Mouse (Mus musculus): ENCODE results near the gene Zdhhc20. TPM values are rescaled to one million over a fixed set of nuclear protein-coding genes. Genes with fewer than 3 reads are reported as not detected.
"Not testable (repeated sequence)": the region's sequence is repeated elsewhere in the genome, so short reads cannot be mapped to it uniquely, and the experiment has no call there.

The Zdhhc20 gene
- total and polyA plus RNA-seq, 3 experiments, result 1.0 to 20.5 (median 19.7) TPM

- no peak for ATAC-seq (ENCODE audit: extremely low read depth, insufficient number of reproducible peaks, low FRiP score, poor library complexity, severe bottlenecking)
- Histone ChIP-seq H3K36me3 (replicated peaks) (no peaks in the 10 kb centered on the region), H3K4me1 (ENCODE audit: insufficient read depth, low read depth, low read length) (peaks cover 24% of the 10 kb centered on the region), H3K27me3 (ENCODE audit: insufficient read depth, low read length) (no peaks in the 10 kb centered on the region; the same call in 1 of the 2 replicates), H3K4me3 (ENCODE audit: low read depth, low read length) (no peak overlapping the region), H3K9me3 (replicated peaks) (no peaks in the 10 kb centered on the region)
- DNase-seq (ENCODE audit: low spot score), result no peak
- no peak for TF ChIP-seq GATA2 (IDR thresholded peaks at IDR 0.05; ENCODE audit: borderline replicate concordance, low read depth, low read length)
- TF ChIP-seq TAL1 (conservative IDR thresholded peaks at IDR 0.05; ENCODE audit: low read depth, low read length), result no peak
- TF ChIP-seq GATA1 (IDR thresholded peaks at IDR 0.05; ENCODE audit: borderline replicate concordance, low read length), result no peak
- TF ChIP-seq CTCF (IDR thresholded peaks at IDR 0.05; ENCODE audit: low read depth, low read length), result no peak
- TF ChIP-seq POLR2AphosphoS5 (IDR thresholded peaks at IDR 0.05; ENCODE audit: insufficient replicate concordance, low read depth, low read length), result no peak
Measured at GRCm38 (mm10) chr14:57911316-57911715, 21.2 kb upstream of the Zdhhc20 start.

- H3K4me1 ChIP-seq (ENCODE audit: insufficient read depth, low read depth, low read length), result peaks cover 24% of the 10 kb centered on the region
- no peaks in the 10 kb centered on the region; the same call in 1 of the 2 replicates for H3K27me3 ChIP-seq (ENCODE audit: insufficient read depth, low read length)
- no peaks in the 10 kb centered on the region for H3K36me3 ChIP-seq (replicated peaks)
- TF ChIP-seq CTCF (IDR thresholded peaks at IDR 0.05; ENCODE audit: low read depth, low read length) (no peak), TAL1 (conservative IDR thresholded peaks at IDR 0.05; ENCODE audit: low read depth, low read length) (no peak), GATA2 (IDR thresholded peaks at IDR 0.05; ENCODE audit: borderline replicate concordance, low read depth, low read length) (no peak), POLR2AphosphoS5 (IDR thresholded peaks at IDR 0.05; ENCODE audit: insufficient replicate concordance, low read depth, low read length) (no peak), GATA1 (IDR thresholded peaks at IDR 0.05; ENCODE audit: borderline replicate concordance, low read length) (no peak)
- ATAC-seq (ENCODE audit: extremely low read depth, insufficient number of reproducible peaks, low FRiP score, poor library complexity, severe bottlenecking), result peak; percentile 96
- H3K9me3 ChIP-seq (replicated peaks), result no peaks in the 10 kb centered on the region
- DNase-seq (ENCODE audit: low spot score), result peak; percentile 60
- peak overlapping the region; percentile 55; the same call in 1 of the 2 replicates for H3K4me3 ChIP-seq (ENCODE audit: low read depth, low read length)
Measured at GRCm38 (mm10) chr14:57910501-57911068, 20.5 kb upstream of the Zdhhc20 start.

GRCm38 (mm10) chr14:57909297-57909696 lies 19.2 kb upstream of the Zdhhc20 start:
- no peak for TF ChIP-seq GATA2 (IDR thresholded peaks at IDR 0.05; ENCODE audit: borderline replicate concordance, low read depth, low read length)
- TF ChIP-seq POLR2AphosphoS5 (IDR thresholded peaks at IDR 0.05; ENCODE audit: insufficient replicate concordance, low read depth, low read length), result no peak
- TF ChIP-seq TAL1 (conservative IDR thresholded peaks at IDR 0.05; ENCODE audit: low read depth, low read length), result no peak
- no peak for TF ChIP-seq GATA1 (IDR thresholded peaks at IDR 0.05; ENCODE audit: borderline replicate concordance, low read length)
- TF ChIP-seq CTCF (IDR thresholded peaks at IDR 0.05; ENCODE audit: low read depth, low read length), result no peak
- H3K27me3 ChIP-seq (ENCODE audit: insufficient read depth, low read length), result no peaks in the 10 kb centered on the region; the same call in 1 of the 2 replicates
- no peaks in the 10 kb centered on the region for H3K36me3 ChIP-seq (replicated peaks)
- peaks cover 24% of the 10 kb centered on the region for H3K4me1 ChIP-seq (ENCODE audit: insufficient read depth, low read depth, low read length)
- DNase-seq (ENCODE audit: low spot score) (no peak), ATAC-seq (ENCODE audit: extremely low read depth, insufficient number of reproducible peaks, low FRiP score, poor library complexity, severe bottlenecking) (no peak)
- no peaks in the 10 kb centered on the region for H3K9me3 ChIP-seq (replicated peaks)
- H3K4me3 ChIP-seq (ENCODE audit: low read depth, low read length), result no peak overlapping the region

- Histone ChIP-seq H3K4me1 (ENCODE audit: insufficient read depth, low read depth, low read length) (peaks cover 24% of the 10 kb centered on the region), H3K9me3 (replicated peaks) (no peaks in the 10 kb centered on the region), H3K4me3 (ENCODE audit: low read depth, low read length) (no peak overlapping the region), H3K36me3 (replicated peaks) (no peaks in the 10 kb centered on the region), H3K27me3 (ENCODE audit: insufficient read depth, low read length) (no peaks in the 10 kb centered on the region; the same call in 1 of the 2 replicates)
- no peak for TF ChIP-seq CTCF (IDR thresholded peaks at IDR 0.05; ENCODE audit: low read depth, low read length)
- TF ChIP-seq GATA1 (IDR thresholded peaks at IDR 0.05; ENCODE audit: borderline replicate concordance, low read length), result no peak
- no peak for TF ChIP-seq GATA2 (IDR thresholded peaks at IDR 0.05; ENCODE audit: borderline replicate concordance, low read depth, low read length)
- no peak for TF ChIP-seq TAL1 (conservative IDR thresholded peaks at IDR 0.05; ENCODE audit: low read depth, low read length)
- no peak for TF ChIP-seq POLR2AphosphoS5 (IDR thresholded peaks at IDR 0.05; ENCODE audit: insufficient replicate concordance, low read depth, low read length)
- no peak for ATAC-seq (ENCODE audit: extremely low read depth, insufficient number of reproducible peaks, low FRiP score, poor library complexity, severe bottlenecking)
- no peak for DNase-seq (ENCODE audit: low spot score)
Measured at GRCm38 (mm10) chr14:57908431-57908830, 18.4 kb upstream of the Zdhhc20 start.

- H3K27me3 ChIP-seq (ENCODE audit: insufficient read depth, low read length), result peaks cover 6% of the 10 kb centered on the region
- DNase-seq (ENCODE audit: low spot score) (no peak), ATAC-seq (ENCODE audit: extremely low read depth, insufficient number of reproducible peaks, low FRiP score, poor library complexity, severe bottlenecking) (no peak)
- H3K4me3 ChIP-seq (ENCODE audit: low read depth, low read length), result no peak overlapping the region
- H3K36me3 ChIP-seq (replicated peaks), result no peaks in the 10 kb centered on the region
- H3K9me3 ChIP-seq (replicated peaks), result no peaks in the 10 kb centered on the region
- 0 out of 2 replicates have a peak, but pooled peaks cover under 1% of the 10 kb centered on the region for H3K4me1 ChIP-seq (ENCODE audit: insufficient read depth, low read depth, low read length)
- TF ChIP-seq GATA2 (IDR thresholded peaks at IDR 0.05; ENCODE audit: borderline replicate concordance, low read depth, low read length) (no peak), POLR2AphosphoS5 (IDR thresholded peaks at IDR 0.05; ENCODE audit: insufficient replicate concordance, low read depth, low read length) (no peak), CTCF (IDR thresholded peaks at IDR 0.05; ENCODE audit: low read depth, low read length) (no peak), GATA1 (IDR thresholded peaks at IDR 0.05; ENCODE audit: borderline replicate concordance, low read length) (no peak), TAL1 (conservative IDR thresholded peaks at IDR 0.05; ENCODE audit: low read depth, low read length) (no peak)
Measured at GRCm38 (mm10) chr14:57901998-57902397, 11.9 kb upstream of the Zdhhc20 start.

- DNase-seq (ENCODE audit: low spot score) (no peak), ATAC-seq (ENCODE audit: extremely low read depth, insufficient number of reproducible peaks, low FRiP score, poor library complexity, severe bottlenecking) (no peak; the same call in 1 of the 2 replicates)
Measured at GRCm38 (mm10) chr14:57896882-57897281, 6.8 kb upstream of the Zdhhc20 start.

GRCm38 (mm10) chr14:57896088-57896871 lies 6.2 kb upstream of the Zdhhc20 start:
- H3K36me3 ChIP-seq (replicated peaks); H3K4me1 ChIP-seq (ENCODE audit: insufficient read depth, low read depth, low read length); H3K4me3 ChIP-seq (ENCODE audit: low read depth, low read length); H3K27me3 ChIP-seq (ENCODE audit: insufficient read depth, low read length); ATAC-seq (ENCODE audit: extremely low read depth, insufficient number of reproducible peaks, low FRiP score, poor library complexity, severe bottlenecking); H3K9me3 ChIP-seq (replicated peaks); DNase-seq (ENCODE audit: low spot score): not testable (repeated sequence)

More at GRCm38 (mm10) chr14:57896882-57897281, 6.8 kb upstream of the Zdhhc20 start:
- H3K4me1 ChIP-seq (ENCODE audit: insufficient read depth, low read depth, low read length), result no peaks in the 10 kb centered on the region
- peaks cover 2% of the 10 kb centered on the region for H3K9me3 ChIP-seq (replicated peaks)
- no peaks in the 10 kb centered on the region for H3K36me3 ChIP-seq (replicated peaks)
- H3K27me3 ChIP-seq (ENCODE audit: insufficient read depth, low read length), result peaks cover 6% of the 10 kb centered on the region
- TF ChIP-seq TAL1 (conservative IDR thresholded peaks at IDR 0.05; ENCODE audit: low read depth, low read length) (no peak), CTCF (IDR thresholded peaks at IDR 0.05; ENCODE audit: low read depth, low read length) (no peak), POLR2AphosphoS5 (IDR thresholded peaks at IDR 0.05; ENCODE audit: insufficient replicate concordance, low read depth, low read length) (no peak), GATA1 (IDR thresholded peaks at IDR 0.05; ENCODE audit: borderline replicate concordance, low read length) (no peak), GATA2 (IDR thresholded peaks at IDR 0.05; ENCODE audit: borderline replicate concordance, low read depth, low read length) (no peak)
- no peak overlapping the region for H3K4me3 ChIP-seq (ENCODE audit: low read depth, low read length)
